Comparison of ENCODE assay signal across 28 mouse cellular contexts in the genomic region with DNA sequence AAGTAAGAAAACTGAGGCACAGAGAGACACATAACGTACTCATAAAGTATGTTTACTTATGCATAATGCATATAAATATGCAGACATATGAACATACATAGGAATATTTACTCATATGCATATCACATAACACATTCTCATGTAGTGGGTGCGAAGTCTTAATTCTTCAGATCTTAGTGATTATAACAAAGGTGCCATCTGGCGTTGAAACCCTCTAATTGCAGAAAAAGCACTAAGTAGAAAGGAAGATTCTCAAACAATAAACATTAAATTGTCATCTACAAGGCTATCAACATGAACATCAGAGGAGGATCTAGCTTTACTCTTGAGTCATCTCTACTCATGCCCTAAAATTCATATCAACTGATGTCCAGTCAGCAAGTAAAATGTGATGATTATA.
A peak's percentile ranks its signal among the peaks of the same experiment; 100 is the strongest.
DNase-seq lines count a peak whose midpoint lies in the region; ATAC-seq and TF ChIP-seq lines count a peak whose summit lies in the region.
"Had no signal": no experiment of that assay in that cellular context is flagged by ENCODE, and none has a peak within 500 bp of the region (broad histone marks: within the 10 kb centered on the region; RNA-seq: fewer than 3 reads in every experiment).

No protein-coding gene starts in this region.

- intact Hi-C loops in left cerebral cortex, adult 2 months (cut with DNase I): no loop called here
- intact Hi-C loops in left cerebral cortex, postnatal 14 days (cut with DNase I): no loop called here

- DNase-seq in left cerebral cortex, adult 2 months (ENCODE audit: extremely low spot score in 1 of 2, low spot score in 2 of 2): no peak
- DNase-seq in left cerebral cortex, postnatal 14 days (ENCODE audit: low spot score in 2 of 2): no peak
- DNase-seq in 416B (ENCODE audit: low read depth) (peak; percentile 13), MEL (ENCODE audit: low read depth, low spot score) (peak; percentile 5)
- peak; percentile 1 for DNase-seq in brain, adult 2 months (ENCODE audit: low read depth, low spot score)
- no peak for DNase-seq in embryo, embryonic 10.5 days (ENCODE audit: low spot score)
- no peak for DNase-seq in stomach, postnatal 0 days (ENCODE audit: low spot score)
- DNase-seq: adrenal gland, adult 2 months; adrenal gland, postnatal 25 days; B cell, adult 2 months; cerebellum, adult 18-20 months; cerebellum, adult 9-11 months; cerebellum, postnatal 25 days; embryo, embryonic 11 days; gastrocnemius, postnatal 25 days; heart, adult 18-20 months; heart, postnatal 10 days; heart, postnatal 36 days; kidney, adult 11 months had no signal

- no peak overlapping the region for H3K27ac ChIP-seq in left cerebral cortex, adult 2 months
- H3K27ac ChIP-seq in MEL (ENCODE audit: control insufficient read depth, low read depth, low read length): no peak overlapping the region
- no peak overlapping the region for H3K27ac ChIP-seq in stomach, postnatal 0 days (replicated peaks)
- H3K27ac ChIP-seq: forebrain, embryonic 10.5 days; forebrain, embryonic 13.5 days; heart, embryonic 15.5 days; hindbrain, embryonic 10.5 days; hindbrain, embryonic 13.5 days; intestine, embryonic 15.5 days had no signal

- TF ChIP-seq CTCF in left cerebral cortex, adult 2 months (IDR thresholded peaks at IDR 0.05): peak; percentile 4
- peak in 1 of 3 experiments; percentile 38; a peak in 2 of 6 replicates for TF ChIP-seq CTCF in MEL (IDR thresholded peaks at IDR 0.05 in 2 of 3, conservative IDR thresholded peaks at IDR 0.05 in 1 of 3; ENCODE audit: control insufficient read depth in 1 of 3, insufficient read depth in 1 of 3, low read depth in 2 of 3, low read length in 3 of 3, poor library complexity in 1 of 3, severe bottlenecking in 1 of 3)
- TF ChIP-seq CTCF in stomach, postnatal 0 days (IDR thresholded peaks at IDR 0.05; ENCODE audit: low read depth): no peak

- no peak overlapping the region for H3K4me2 ChIP-seq in stomach, postnatal 0 days (replicated peaks; ENCODE audit: low read depth)
- H3K4me2 ChIP-seq: forebrain, embryonic 13.5 days; heart, embryonic 12.5 days; heart, embryonic 15.5 days; hindbrain, embryonic 13.5 days; intestine, embryonic 15.5 days had no signal

- no peaks in the 10 kb centered on the region for H3K27me3 ChIP-seq in MEL (ENCODE audit: control insufficient read depth in 1 of 2, insufficient read depth in 2 of 2, low read length in 2 of 2)
- no peaks in the 10 kb centered on the region for H3K27me3 ChIP-seq in stomach, postnatal 0 days (ENCODE audit: control insufficient read depth, insufficient read depth, low read length)
- H3K27me3 ChIP-seq: forebrain, embryonic 13.5 days; heart, embryonic 12.5 days; heart, embryonic 15.5 days; hindbrain, embryonic 13.5 days; intestine, embryonic 15.5 days had no signal

- no peak for TF ChIP-seq EP300 in MEL (IDR thresholded peaks at IDR 0.05; ENCODE audit: low read depth in 1 of 2, low read length in 2 of 2)
- TF ChIP-seq EP300 in stomach, postnatal 0 days (optimal IDR thresholded peaks at IDR 0.05): no peak

- H3K79me2 ChIP-seq in MEL (ENCODE audit: control insufficient read depth, insufficient read depth, low read length, poor library complexity): no peaks in the 10 kb centered on the region

- no peak overlapping the region for H3K9ac ChIP-seq in MEL (ENCODE audit: control insufficient read depth, low read depth, low read length, poor library complexity, severe bottlenecking)
- H3K9ac ChIP-seq in stomach, postnatal 0 days (ENCODE audit: low read length): no peak overlapping the region
- H3K9ac ChIP-seq: forebrain, embryonic 13.5 days; heart, embryonic 12.5 days; heart, embryonic 15.5 days; hindbrain, embryonic 13.5 days; intestine, embryonic 15.5 days had no signal

- peak; percentile 40 for TF ChIP-seq RAD21 in MEL (IDR thresholded peaks at IDR 0.05; ENCODE audit: low read depth, low read length)

- no peak for TF ChIP-seq POLR2A in MEL (IDR thresholded peaks at IDR 0.05; ENCODE audit: control insufficient read depth in 1 of 2, insufficient read depth in 1 of 2, low read depth in 1 of 2, low read length in 2 of 2, poor library complexity in 1 of 2)

- no peaks in the 10 kb centered on the region for H3K36me3 ChIP-seq in MEL (ENCODE audit: control insufficient read depth in 1 of 2, insufficient read depth in 2 of 2, low read length in 2 of 2)
- no peaks in the 10 kb centered on the region for H3K36me3 ChIP-seq in stomach, postnatal 0 days (ENCODE audit: control insufficient read depth, insufficient read depth, low read length)
- H3K36me3 ChIP-seq: forebrain, embryonic 10.5 days; heart, embryonic 12.5 days; heart, embryonic 15.5 days; hindbrain, embryonic 10.5 days; hindbrain, embryonic 13.5 days; intestine, embryonic 15.5 days had no signal

- WGBS in stomach, postnatal 0 days: 78% methylated on average over 3 of the region's 3 CpGs

- no peak for ATAC-seq in stomach, postnatal 0 days (ENCODE audit: low FRiP score, low TSS enrichment)
- ATAC-seq: forebrain, embryonic 13.5 days; forebrain, embryonic 16.5 days; hindbrain, embryonic 16.5 days; intestine, embryonic 15.5 days had no signal

- no peaks in the 10 kb centered on the region for H3K4me1 ChIP-seq in MEL (ENCODE audit: control insufficient read depth in 1 of 2, insufficient read depth in 2 of 2, low read length in 2 of 2)
- H3K4me1 ChIP-seq in stomach, postnatal 0 days (replicated peaks; ENCODE audit: control insufficient read depth, insufficient read depth): no peaks in the 10 kb centered on the region
- H3K4me1 ChIP-seq: forebrain, embryonic 10.5 days; forebrain, embryonic 13.5 days; heart, embryonic 12.5 days; heart, embryonic 15.5 days; hindbrain, embryonic 10.5 days; hindbrain, embryonic 13.5 days; intestine, embryonic 15.5 days had no signal

- no peak overlapping the region for H3K4me3 ChIP-seq in left cerebral cortex, adult 2 months
- H3K4me3 ChIP-seq in MEL (ENCODE audit: control insufficient read depth in 1 of 2, insufficient read depth in 1 of 2, low read depth in 2 of 2, low read length in 2 of 2): no peak overlapping the region
- H3K4me3 ChIP-seq in stomach, postnatal 0 days (ENCODE audit: low read depth, low read length): no peak overlapping the region
- H3K4me3 ChIP-seq: forebrain, embryonic 10.5 days; forebrain, embryonic 13.5 days; heart, embryonic 12.5 days; heart, embryonic 15.5 days; hindbrain, embryonic 10.5 days; hindbrain, embryonic 13.5 days; intestine, embryonic 15.5 days had no signal

- H3K9me3 ChIP-seq in MEL (replicated peaks; ENCODE audit: insufficient read depth, low read length): no peaks in the 10 kb centered on the region
- H3K9me3 ChIP-seq in stomach, postnatal 0 days (ENCODE audit: control insufficient read depth, low read length): no peaks in the 10 kb centered on the region
- H3K9me3 ChIP-seq: forebrain, embryonic 10.5 days; forebrain, embryonic 13.5 days; heart, embryonic 12.5 days; heart, embryonic 15.5 days; hindbrain, embryonic 10.5 days; hindbrain, embryonic 13.5 days; intestine, embryonic 15.5 days had no signal

TF ChIP-seq in MEL, 35 proteins besides CTCF, POLR2A, EP300 and RAD21:
- TF ChIP-seq NRF1 (IDR thresholded peaks at IDR 0.05; ENCODE audit: insufficient read depth, low read depth, low read length, poor library complexity, severe bottlenecking) (no peak), USF1 (IDR thresholded peaks at IDR 0.05; ENCODE audit: low read depth, low read length) (no peak), E2F4 (IDR thresholded peaks at IDR 0.05; ENCODE audit: borderline replicate concordance, low read depth, low read length) (no peak), SMC3 (IDR thresholded peaks at IDR 0.05; ENCODE audit: low read depth, low read length) (peak; percentile 51)

Comparison
In these comparisons a context has a peak if more than half of its experiments do, and no peak if none do; other contexts are left out.
1. DNase-seq: peak in 416B (single experiment), MEL (single experiment) and brain, adult 2 months (single experiment); none in left cerebral cortex, adult 2 months (0 of 2), left cerebral cortex, postnatal 14 days (0 of 2), embryo, embryonic 10.5 days (single experiment) and stomach, postnatal 0 days (single experiment).